8 mouse cellular contexts compared by ENCODE assay signal in the genomic region with DNA sequence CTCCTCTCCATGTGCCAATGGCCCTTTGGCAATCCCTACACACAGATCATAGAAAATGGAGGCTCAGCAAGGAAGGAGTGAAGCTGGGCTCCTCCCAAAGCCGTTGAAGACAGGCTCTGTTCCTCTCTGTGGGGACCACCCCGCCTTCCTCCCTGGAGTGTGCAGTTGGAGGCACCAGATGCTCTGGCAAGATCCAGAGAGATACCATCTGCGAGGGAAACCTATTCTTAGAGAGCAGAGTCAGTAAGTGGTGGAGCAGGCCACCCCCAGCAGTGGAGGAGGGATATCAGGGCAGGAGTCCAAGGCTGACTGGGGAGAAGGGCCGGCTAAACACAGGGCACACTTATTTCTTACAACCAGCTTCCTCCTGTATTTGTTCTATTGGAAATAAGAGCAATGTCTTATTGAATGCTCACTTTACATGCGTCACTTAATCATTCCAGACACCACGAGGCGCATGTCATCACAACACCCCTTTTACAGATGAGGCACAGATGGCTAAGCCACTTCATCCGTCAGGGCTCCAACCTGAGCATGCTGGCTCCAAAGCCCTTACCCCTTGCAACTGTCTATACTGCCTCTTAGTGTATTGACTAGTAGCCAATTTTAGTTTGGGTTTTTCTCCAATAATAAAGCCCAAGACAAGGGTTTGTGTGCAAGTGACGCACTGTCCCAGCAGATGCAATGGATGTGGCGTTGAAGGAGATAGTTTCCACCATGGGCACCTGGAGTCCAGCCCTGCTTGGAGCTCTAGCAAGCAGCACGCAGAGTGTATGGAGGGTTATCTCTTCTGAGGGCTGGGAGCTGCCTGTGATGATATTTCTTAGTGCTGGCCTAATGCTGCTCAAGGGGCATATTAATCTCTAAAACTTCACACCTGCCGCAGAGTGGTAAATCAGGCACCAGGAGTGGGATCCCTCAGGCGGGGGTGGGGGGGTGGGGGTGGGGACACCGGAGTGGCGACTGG. TPM values are rescaled to one million over a fixed set of nuclear protein-coding genes. Genes with fewer than 3 reads are reported as not detected.
DNase-seq lines count a peak whose midpoint lies in the region.

No protein-coding gene starts in this region.

- 76% methylated on average over 15 of the region's 15 CpGs for WGBS in hindbrain, embryonic 10.5 days

- peak; percentile 23 for DNase-seq in gastrocnemius, postnatal 14 days
- DNase-seq in gastrocnemius, postnatal 4 days (ENCODE audit: low spot score in 2 of 2): no peak
- DNase-seq in cerebellum, adult 8-10 months: peak; percentile 77
- no peak for DNase-seq in hindbrain, embryonic 10.5 days (ENCODE audit: low spot score)
- DNase-seq in left cerebral cortex, postnatal 25 days (ENCODE audit: low spot score in 2 of 2): peak; percentile 89 to 99
- DNase-seq in retina, embryonic 14.5 days (ENCODE audit: low spot score): peak; percentile 62
- DNase-seq in spleen, adult 12 weeks (ENCODE audit: low spot score): no peak
- DNase-seq in adrenal gland, postnatal 4 days (ENCODE audit: low spot score in 2 of 2): no peak

- H3K27ac ChIP-seq in hindbrain, embryonic 10.5 days: peak overlapping the region; percentile 76

- H3K4me3 ChIP-seq in hindbrain, embryonic 10.5 days: no peak overlapping the region

- no peaks in the 10 kb centered on the region for H3K27me3 ChIP-seq in hindbrain, embryonic 10.5 days (ENCODE audit: insufficient read depth, poor library complexity, severe bottlenecking)

- peaks cover 3% of the 10 kb centered on the region; the same call in 1 of the 2 replicates for H3K36me3 ChIP-seq in hindbrain, embryonic 10.5 days

- peaks cover 29% of the 10 kb centered on the region for H3K4me1 ChIP-seq in hindbrain, embryonic 10.5 days (replicated peaks)

- no peaks in the 10 kb centered on the region for H3K9me3 ChIP-seq in hindbrain, embryonic 10.5 days

- intact Hi-C loops in gastrocnemius, postnatal 14 days (cut with DNase I; ENCODE audit: low total_unique reads): no loop called here
- intact Hi-C loops in left cerebral cortex, postnatal 25 days (cut with DNase I): loop anchor here (1.0 to 2.0 kb wide), 4 partner anchors 27 to 205 kb away; no protein-coding TSS in a partner anchor

RNA-seq across cellular contexts. Expression of gene E2f1, which starts 14.5 kb away (rescaled TPM):
- total RNA-seq in gastrocnemius, postnatal 14 days (2021): 1 to 10 TPM; 2.5 to 3.1 TPM
- total RNA-seq in gastrocnemius, postnatal 4 days (2021): 10 to 100 TPM; 16.6 TPM
- 41.4 and 43.8 TPM in 2 replicates for polyA plus RNA-seq in hindbrain, embryonic 10.5 days (2016; fragmentation: Nextera tagmentation; extraction: Ambion mirVana)
- 10 to 100 TPM in 1 of 2 experiments, 1 to 10 TPM in 1; 8.8 to 10.1 TPM for total RNA-seq in left cerebral cortex, postnatal 25 days (2021)
- 10 to 100 TPM; 20.5 to 23.3 TPM for total RNA-seq in adrenal gland, postnatal 4 days (2021)

RNA-seq across cellular contexts. Expression of gene Pxmp4, which starts 19.3 kb away (rescaled TPM):
- total RNA-seq in gastrocnemius, postnatal 14 days (2021): 10 to 100 TPM; 14.1 to 14.9 TPM
- 10 to 100 TPM; 15.7 to 20.9 TPM for total RNA-seq in gastrocnemius, postnatal 4 days (2021)
- polyA plus RNA-seq in hindbrain, embryonic 10.5 days (2016; fragmentation: Nextera tagmentation; extraction: Ambion mirVana): 14.5 and 16.9 TPM in 2 replicates
- total RNA-seq in left cerebral cortex, postnatal 25 days (2021): 10 to 100 TPM; 11.4 to 14.1 TPM
- total RNA-seq in adrenal gland, postnatal 4 days (2021): 10 to 100 TPM; 29.8 to 34.2 TPM

RNA-seq across cellular contexts. Expression of gene Necab3, which starts 25.5 kb away (rescaled TPM):
- total RNA-seq in gastrocnemius, postnatal 14 days (2021): 1 to 10 TPM; 1.1 to 1.2 TPM
- 1 to 10 TPM; 1.8 to 2.1 TPM for total RNA-seq in gastrocnemius, postnatal 4 days (2021)
- polyA plus RNA-seq in hindbrain, embryonic 10.5 days (2016; fragmentation: Nextera tagmentation; extraction: Ambion mirVana): 9.8 and 16.0 TPM in 2 replicates
- total RNA-seq in left cerebral cortex, postnatal 25 days (2021): 10 to 100 TPM; 82.5 to 88.7 TPM
- 1 to 10 TPM; 5.1 to 5.9 TPM for total RNA-seq in adrenal gland, postnatal 4 days (2021)

RNA-seq across cellular contexts. Expression of gene Zfp341, which starts 28.9 kb away (rescaled TPM):
- total RNA-seq in gastrocnemius, postnatal 14 days (2021): 1 to 10 TPM; 1.8 to 1.9 TPM
- total RNA-seq in gastrocnemius, postnatal 4 days (2021): 1 to 10 TPM; 2.5 to 2.6 TPM
- 1.3 and 1.4 TPM in 2 replicates for polyA plus RNA-seq in hindbrain, embryonic 10.5 days (2016; fragmentation: Nextera tagmentation; extraction: Ambion mirVana)
- total RNA-seq in left cerebral cortex, postnatal 25 days (2021): 10 to 100 TPM; 12.1 to 13.1 TPM
- total RNA-seq in adrenal gland, postnatal 4 days (2021): 1 to 10 TPM; 3.3 to 3.6 TPM

RNA-seq across cellular contexts. Expression of gene 4930519P11Rik, which starts 29.0 kb away (rescaled TPM):
- total RNA-seq in gastrocnemius, postnatal 14 days (2021): under 1 TPM in 1 of 2 experiments, not detected in 1; 0.69 TPM
- total RNA-seq in gastrocnemius, postnatal 4 days (2021): under 1 TPM; 0.60 to 0.83 TPM
- polyA plus RNA-seq in hindbrain, embryonic 10.5 days (2016; fragmentation: Nextera tagmentation; extraction: Ambion mirVana): 0.36 TPM in 1 of 2 replicates, not detected in the other
- total RNA-seq in left cerebral cortex, postnatal 25 days (2021): not detected
- 1 to 10 TPM in 1 of 2 experiments, under 1 TPM in 1; 0.71 to 1.3 TPM for total RNA-seq in adrenal gland, postnatal 4 days (2021)

Comparison
In these comparisons a context has a peak if more than half of its experiments do, and no peak if none do; other contexts are left out.
1. DNase-seq: peak in gastrocnemius, postnatal 14 days (single experiment), cerebellum, adult 8-10 months (single experiment), left cerebral cortex, postnatal 25 days (2 of 2) and retina, embryonic 14.5 days (single experiment); none in gastrocnemius, postnatal 4 days (0 of 2), hindbrain, embryonic 10.5 days (single experiment), spleen, adult 12 weeks (single experiment) and adrenal gland, postnatal 4 days (0 of 2).
2. RNA of gene Necab3, which starts 25.5 kb away (total RNA-seq): 82.5 to 88.7 TPM in left cerebral cortex, postnatal 25 days; 5.1 to 5.9 TPM in adrenal gland, postnatal 4 days, 1.8 to 2.1 TPM in gastrocnemius, postnatal 4 days and 1.1 to 1.2 TPM in gastrocnemius, postnatal 14 days; every median in the first group is over 10 times any median in the second.